Mouse (Mus musculus) embryonic facial prominence, embryonic 14.5 days (tissue): ENCODE measurements at regions not wholly inside any gene's neighbourhood (a gene's known extent, or its start where the extent isn't known, plus 50 kb on each side); places are given as distances from the start of the nearest gene placed in this dataset.

Experiments
- ATAC-seq: fragments of 200-750 bp; cut with Nextera tagmentation; 2 replicates; pipeline ENCODE4 v1.8.0; 2017; ENCODE audit warnings: low read depth, moderate number of reproducible peaks, moderate TSS enrichment
- DNase-seq: peaks from one replicate; pipeline ENCODE4 v3.0.0-alpha.2; 2015; ENCODE audit warnings: low spot score
- H3K27ac ChIP-seq: fragments of 300-500 bp; sonication (generic); replicated peaks from 2 replicates; pipeline ENCODE4 v1.5.1; 2014; ENCODE audit warnings: low read depth, mild to moderate bottlenecking, low read length, moderate library complexity
- H3K27me3 ChIP-seq: fragments of 300-500 bp; sonication (generic); replicated peaks from 2 replicates; pipeline ENCODE4 v1.6.1; 2014; ENCODE audit warnings: low read length; ENCODE audit not compliant: control insufficient read depth, insufficient read depth
- H3K36me3 ChIP-seq: fragments of 300-500 bp; sonication (generic); 2 replicates; pipeline ENCODE4 v1.6.1; 2014; ENCODE audit warnings: low read length, mixed read lengths; ENCODE audit not compliant: control insufficient read depth, insufficient read depth
- H3K4me1 ChIP-seq: fragments of 300-500 bp; sonication (generic); 2 replicates; pipeline ENCODE4 v1.6.1; 2014; ENCODE audit warnings: antibody characterized with exemption, low read length; ENCODE audit not compliant: control insufficient read depth, insufficient read depth
- H3K4me2 ChIP-seq: fragments of 300-500 bp; sonication (generic); 2 replicates; pipeline ENCODE4 v1.6.1; 2014; ENCODE audit warnings: low read depth, mild to moderate bottlenecking, low read length, moderate library complexity, mixed read lengths
- H3K4me3 ChIP-seq: fragments of 300-500 bp; sonication (generic); 2 replicates; pipeline ENCODE4 v1.5.1; 2014; ENCODE audit warnings: low read depth, mild to moderate bottlenecking, low read length
- H3K9ac ChIP-seq: fragments of 300-500 bp; sonication (generic); 2 replicates; pipeline ENCODE4 v1.6.1; 2014; ENCODE audit warnings: low read depth, mild to moderate bottlenecking, low read length, moderate library complexity, mixed read lengths
- H3K9me3 ChIP-seq: fragments of 300-500 bp; sonication (generic); 2 replicates; pipeline ENCODE4 v1.6.1; 2016; ENCODE audit warnings: low read length; ENCODE audit not compliant: control insufficient read depth
- WGBS: fragments of 180-500 bp; shearing (Covaris S2); extraction: QIAGEN DNeasy Blood & Tissue Kit; methylation state at CpG from one replicate; pipeline ENCODE4 v1.1.7; 2014; 5-methylcytosine and 5-hydroxymethylcytosine counted together

GRCm38 (mm10) chr14:76631740-76632139 lies 75.1 kb upstream of the Serp2 start:
- no peaks in the 10 kb centered on the region for H3K9me3 ChIP-seq
- 64% methylated on average over 6 of the region's 6 CpGs for WGBS

GRCm38 (mm10) chr14:76631181-76631580 lies 74.5 kb upstream of the Serp2 start:
- H3K9me3 ChIP-seq: no peaks in the 10 kb centered on the region
- 70% methylated on average over 4 of the region's 4 CpGs for WGBS
- no peak overlapping the region for H3K9ac ChIP-seq
- H3K36me3 ChIP-seq: no peaks in the 10 kb centered on the region
- DNase-seq: no peak
- ATAC-seq: no peak
- H3K27me3 ChIP-seq: no peaks in the 10 kb centered on the region
- H3K4me2 ChIP-seq: no peak overlapping the region
- H3K27ac ChIP-seq: no peak overlapping the region
- no peak overlapping the region for H3K4me3 ChIP-seq
- H3K4me1 ChIP-seq: peaks cover 24% of the 10 kb centered on the region

More at GRCm38 (mm10) chr14:76631740-76632139, 75.1 kb upstream of the Serp2 start:
- Histone ChIP-seq H3K4me1 (peaks cover 22% of the 10 kb centered on the region), H3K9ac (no peak overlapping the region), H3K27ac (no peak overlapping the region), H3K4me2 (no peak overlapping the region), H3K27me3 (no peaks in the 10 kb centered on the region), H3K36me3 (no peaks in the 10 kb centered on the region), H3K4me3 (no peak overlapping the region)
- ATAC-seq (no peak), DNase-seq (no peak)

GRCm38 (mm10) chr14:76629913-76630478 lies 73.3 kb upstream of the Serp2 start:
- no peak for DNase-seq
- no peak overlapping the region for H3K9ac ChIP-seq
- 70% methylated on average over 11 of the region's 11 CpGs for WGBS
- no peak for ATAC-seq
- H3K27ac ChIP-seq: no peak overlapping the region
- H3K36me3 ChIP-seq: no peaks in the 10 kb centered on the region
- no peak overlapping the region for H3K4me2 ChIP-seq
- H3K9me3 ChIP-seq: no peaks in the 10 kb centered on the region
- no peak overlapping the region for H3K4me3 ChIP-seq
- H3K4me1 ChIP-seq: peaks cover 31% of the 10 kb centered on the region
- no peaks in the 10 kb centered on the region for H3K27me3 ChIP-seq

- DNase-seq (no peak), ATAC-seq (no peak)
- Histone ChIP-seq H3K27me3 (no peaks in the 10 kb centered on the region), H3K9ac (no peak overlapping the region), H3K4me3 (no peak overlapping the region), H3K36me3 (no peaks in the 10 kb centered on the region), H3K4me1 (peaks cover 37% of the 10 kb centered on the region), H3K9me3 (no peaks in the 10 kb centered on the region), H3K4me2 (no peak overlapping the region), H3K27ac (no peak overlapping the region)
- 78% methylated on average over 10 of the region's 10 CpGs for WGBS
These were observed 71.6 kb upstream of the Serp2 start for GRCm38 (mm10) chr14:76628182-76628892.

GRCm38 (mm10) chr14:76625589-76626368 lies 69.1 kb upstream of the Serp2 start:
- H3K9me3 ChIP-seq: no peaks in the 10 kb centered on the region
- DNase-seq (no peak), ATAC-seq (no peak)
- no peak overlapping the region for H3K27ac ChIP-seq
- no peak overlapping the region for H3K4me3 ChIP-seq
- no peaks in the 10 kb centered on the region for H3K27me3 ChIP-seq
- no peak overlapping the region for H3K4me2 ChIP-seq
- peaks cover 39% of the 10 kb centered on the region for H3K4me1 ChIP-seq
- H3K9ac ChIP-seq: no peak overlapping the region
- 63% methylated on average over 10 of the region's 10 CpGs for WGBS
- no peaks in the 10 kb centered on the region for H3K36me3 ChIP-seq

DNA sequence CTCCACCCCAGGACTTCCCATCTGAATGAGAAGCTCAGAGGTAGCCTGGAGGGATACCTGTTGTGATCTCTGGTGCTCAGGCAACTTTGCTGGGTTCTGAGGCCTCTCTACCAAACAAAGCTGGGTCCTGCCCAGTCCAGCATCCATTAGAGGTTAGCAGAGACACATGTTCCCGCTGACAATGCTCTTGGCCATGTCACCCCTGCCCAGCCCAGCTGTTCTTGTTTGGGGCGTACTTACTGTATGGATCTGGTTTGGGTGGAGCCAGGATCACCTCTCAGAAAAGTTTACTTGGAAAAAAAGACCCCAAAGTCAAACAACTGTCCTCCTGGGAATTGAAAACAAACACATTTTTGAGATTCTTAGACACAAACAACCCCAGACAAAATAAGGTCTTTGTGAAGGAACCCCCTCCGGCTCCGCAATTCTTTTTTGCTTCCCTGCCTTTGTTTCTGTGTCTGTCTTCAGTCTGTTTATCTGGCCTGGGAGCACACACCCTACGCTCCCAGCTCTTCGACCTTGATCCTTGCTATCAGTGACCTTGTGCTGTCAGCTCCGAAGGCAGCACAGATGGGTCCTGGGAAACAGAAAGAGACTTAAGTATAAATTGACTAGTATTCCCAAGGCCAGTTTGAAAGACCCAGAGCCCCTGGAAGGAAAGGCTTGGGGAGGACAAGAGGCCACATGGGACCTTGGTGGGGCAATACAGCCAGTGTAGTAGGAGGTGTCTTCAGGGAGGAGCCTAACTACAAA lies 68.1 kb upstream of the Serp2 start:
- H3K9ac ChIP-seq: no peak overlapping the region
- peaks cover 39% of the 10 kb centered on the region for H3K4me1 ChIP-seq
- H3K9me3 ChIP-seq: no peaks in the 10 kb centered on the region
- 63% methylated on average over 7 of the region's 7 CpGs for WGBS
- H3K4me3 ChIP-seq: no peak overlapping the region
- no peak overlapping the region for H3K27ac ChIP-seq
- H3K27me3 ChIP-seq: no peaks in the 10 kb centered on the region
- no peak overlapping the region for H3K4me2 ChIP-seq
- no peaks in the 10 kb centered on the region for H3K36me3 ChIP-seq
- ATAC-seq (no peak), DNase-seq (no peak)

DNA sequence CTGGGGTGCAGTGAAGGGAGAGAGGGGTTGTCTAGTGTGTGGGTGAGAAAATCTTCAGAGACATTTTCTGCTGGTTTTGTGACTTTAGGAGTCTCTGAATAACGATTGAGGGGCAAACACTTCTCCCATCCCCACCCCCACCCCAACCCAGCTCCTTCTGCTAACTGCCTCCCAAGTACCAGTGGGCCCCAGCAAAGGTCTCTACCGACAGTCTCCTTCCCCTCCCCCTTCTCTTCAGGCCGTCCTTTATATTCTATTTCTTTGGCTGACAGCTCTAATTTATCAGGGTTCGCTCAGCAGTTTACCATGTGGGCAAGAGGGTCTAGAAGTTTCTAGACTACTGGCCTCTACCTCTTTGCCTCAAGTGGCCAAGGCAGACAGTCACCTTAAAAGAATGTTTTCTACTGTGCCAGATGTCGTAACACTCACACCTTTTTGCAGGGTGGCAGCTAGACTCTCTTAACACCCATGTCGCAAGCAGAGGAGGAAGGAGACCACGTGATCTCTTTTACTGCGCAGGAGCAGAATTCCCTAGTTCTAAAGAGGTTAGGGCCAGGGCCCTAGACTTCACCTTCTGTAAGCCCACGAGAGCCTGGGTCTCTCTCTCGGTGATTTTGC lies 66.8 kb upstream of the Serp2 start:
- peak overlapping the region; percentile 61 for H3K27ac ChIP-seq
- no peaks in the 10 kb centered on the region for H3K36me3 ChIP-seq
- no peak overlapping the region for H3K4me3 ChIP-seq
- DNase-seq (no peak), ATAC-seq (no peak)
- peaks cover 48% of the 10 kb centered on the region for H3K4me1 ChIP-seq
- H3K9ac ChIP-seq: no peak overlapping the region
- WGBS: 26% methylated on average over 10 of the region's 10 CpGs
- no peaks in the 10 kb centered on the region for H3K9me3 ChIP-seq
- peak overlapping the region; percentile 31; the same call in 1 of the 2 replicates for H3K4me2 ChIP-seq
- H3K27me3 ChIP-seq: no peaks in the 10 kb centered on the region

GRCm38 (mm10) chr14:76622634-76623291 lies 66.1 kb upstream of the Serp2 start:
- Histone ChIP-seq H3K9ac (no peak overlapping the region), H3K27me3 (no peaks in the 10 kb centered on the region), H3K27ac (peak overlapping the region; percentile 61), H3K4me3 (no peak overlapping the region), H3K4me1 (peaks cover 56% of the 10 kb centered on the region), H3K36me3 (no peaks in the 10 kb centered on the region), H3K9me3 (no peaks in the 10 kb centered on the region), H3K4me2 (peak overlapping the region; percentile 31)
- DNase-seq (peak; percentile 75), ATAC-seq (peak; percentile 58)
- 12% methylated on average over 11 of the region's 11 CpGs for whole genome bisulfite sequencing
